Mouse (Mus musculus) heart, embryonic 14.5 days (tissue): ENCODE results near the gene Prdx2. TPM values are rescaled to one million over a fixed set of nuclear protein-coding genes. Genes with fewer than 3 reads are reported as not detected.

ENCODE experiments used
- ATAC-seq: fragments of 200-750 bp; cut with Nextera tagmentation; 2 replicates; pipeline ENCODE4 v1.8.0; 2017; ENCODE audit warnings: low read depth, moderate TSS enrichment; ENCODE audit not compliant: insufficient number of reproducible peaks, insufficient read depth, low FRiP score
- H3K27ac ChIP-seq, 2 experiments: fragments of 200-500 bp in 1 of 2; fragments of 300-500 bp in 1 of 2; sonication (generic) in 1 of 2; replicated peaks in 1 of 2; 2 replicates each; pipeline ENCODE4 v1.5.1; 2012 to 2014; ENCODE audit warnings: low read depth in 2 of 2, low read length in 2 of 2, control low read depth in 1 of 2, mild to moderate bottlenecking in 1 of 2, mixed read lengths in 1 of 2; ENCODE audit not compliant: control insufficient read depth in 1 of 2, insufficient read depth in 1 of 2
- H3K27me3 ChIP-seq: fragments of 300-500 bp; sonication (generic); 2 replicates; pipeline ENCODE4 v1.6.1; 2014; ENCODE audit warnings: mild to moderate bottlenecking, low read length, control low read depth; ENCODE audit not compliant: control insufficient read depth, insufficient read depth
- H3K36me3 ChIP-seq: fragments of 300-500 bp; sonication (generic); 2 replicates; pipeline ENCODE4 v1.6.1; 2014; ENCODE audit warnings: mild to moderate bottlenecking, control low read depth, low read length, mixed read lengths; ENCODE audit not compliant: control insufficient read depth, insufficient read depth
- H3K4me1 ChIP-seq, 2 experiments: fragments of 200-500 bp in 1 of 2; fragments of 300-500 bp in 1 of 2; sonication (generic) in 1 of 2; 2 replicates each; pipeline ENCODE4 v1.6.1; 2012 to 2014; ENCODE audit warnings: low read length in 2 of 2, control low read depth in 1 of 2, mixed read lengths in 1 of 2; ENCODE audit not compliant: control insufficient read depth in 2 of 2, insufficient read depth in 2 of 2
- H3K4me2 ChIP-seq: fragments of 300-500 bp; sonication (generic); 2 replicates; pipeline ENCODE4 v1.6.1; 2014; ENCODE audit warnings: mild to moderate bottlenecking, low read length
- H3K4me3 ChIP-seq, 2 experiments: fragments of 200-500 bp in 1 of 2; fragments of 300-500 bp in 1 of 2; sonication (generic) in 1 of 2; 2 replicates each; pipeline ENCODE4 v1.5.1; 2012 to 2014; ENCODE audit warnings: low read length in 2 of 2, mild to moderate bottlenecking in 2 of 2, control low read depth in 1 of 2, low read depth in 1 of 2, moderate library complexity in 1 of 2; ENCODE audit not compliant: control insufficient read depth in 1 of 2, insufficient read depth in 1 of 2
- H3K9ac ChIP-seq: fragments of 300-500 bp; sonication (generic); 2 replicates; pipeline ENCODE4 v1.6.1; 2014; ENCODE audit warnings: mild to moderate bottlenecking, low read length
- H3K9me3 ChIP-seq: fragments of 300-500 bp; sonication (generic); 2 replicates; pipeline ENCODE4 v1.6.1; 2016; ENCODE audit warnings: low read length, control low read depth; ENCODE audit not compliant: control insufficient read depth
- WGBS: fragments of 180-500 bp; shearing (Covaris S2); extraction: QIAGEN DNeasy Blood & Tissue Kit; methylation state at CpG from one replicate; pipeline ENCODE4 v1.1.7; 2014; 5-methylcytosine and 5-hydroxymethylcytosine counted together
- polyA plus RNA-seq: library from polyadenylated mRNA; unstranded; fragments of >200 nt; fragmentation: Nextera tagmentation; extraction: Ambion mirVana; gene quantifications from 2 replicates; pipeline ENCODE4 v1.2.1, GENCODE M21; 2014

The Prdx2 gene
- 792 and 804 TPM in 2 replicates for polyA plus RNA-seq

GRCm38 (mm10) chr8:84969241-84970134, at the start of gene Prdx2, which contains the start of the genes Gm49661 and Rnaseh2a:
Gene Prdx2, plus strand, starts transcription at chr8:84969587.
Gene Gm49661, minus strand, starts transcription at chr8:84969433.
Gene Rnaseh2a, minus strand, starts transcription at chr8:84969767.
- no peaks in the 10 kb centered on the region for H3K9me3 ChIP-seq
- peaks cover 40% of the 10 kb centered on the region for H3K36me3 ChIP-seq
- peak within 1 kb of the TSS; percentile 82 for H3K4me2 ChIP-seq
- peak within 1 kb of the TSS; percentile 57 to 70 for H3K4me3 ChIP-seq
- no peaks in the 10 kb centered on the region for H3K27me3 ChIP-seq
- WGBS = under 1% methylated on average over 56 of the region's 56 CpGs
- peak within 1 kb of the TSS; percentile 82 to 90 for H3K27ac ChIP-seq
- peak within 1 kb of the TSS; percentile 83 for H3K9ac ChIP-seq
- H3K4me1 ChIP-seq = peaks cover 19 to 36% of the 10 kb centered on the region in 2 experiments
- ATAC-seq = peak; percentile 62

DNA sequence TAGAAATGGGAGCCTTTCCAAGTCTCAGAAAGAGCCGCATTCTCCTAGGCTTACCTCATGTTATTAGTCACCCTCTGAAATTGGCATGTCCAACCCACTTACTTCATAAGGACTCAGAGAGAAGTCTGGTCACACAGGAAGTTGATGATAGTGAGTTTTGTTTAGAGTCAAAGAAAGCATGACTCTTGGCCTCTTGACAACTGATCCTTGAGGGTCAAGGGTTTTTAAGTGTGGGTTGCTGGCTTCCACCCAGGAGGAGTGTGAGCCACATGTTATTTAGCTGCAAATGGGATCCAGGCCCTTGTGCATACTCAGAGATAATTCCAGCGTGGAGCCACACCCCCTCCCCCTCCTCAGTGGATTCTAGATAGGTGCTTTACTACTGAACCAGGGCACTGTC, 47.8 kb upstream of the Prdx2 start:
- peaks cover 33% of the 10 kb centered on the region for H3K27me3 ChIP-seq
- peak; percentile 40 for ATAC-seq
- WGBS = 22% methylated on average over 2 of the region's 2 CpGs

GRCm38 (mm10) chr8:84925557-84925956, 43.8 kb upstream of the Prdx2 start:
- H3K9me3 ChIP-seq = no peaks in the 10 kb centered on the region
- 58% methylated on average over 7 of the region's 7 CpGs for WGBS
- H3K4me2 ChIP-seq = no peak overlapping the region
- H3K4me1 ChIP-seq = peaks cover 0 to 10% of the 10 kb centered on the region in 2 experiments; a peak in 2 of 4 replicates
- no peak overlapping the region for H3K27ac ChIP-seq
- H3K36me3 ChIP-seq = no peaks in the 10 kb centered on the region
- no peak overlapping the region for H3K9ac ChIP-seq
- H3K4me3 ChIP-seq = no peak overlapping the region
- ATAC-seq = no peak
- H3K27me3 ChIP-seq = peaks cover 26% of the 10 kb centered on the region

More for the DNA sequence above, 47.8 kb upstream of the Prdx2 start:
- Histone ChIP-seq H3K9ac (no peak overlapping the region), H3K4me2 (no peak overlapping the region), H3K4me1 (peaks cover 0 to 3% of the 10 kb centered on the region in 2 experiments; a peak in 1 of 4 replicates), H3K4me3 (no peak overlapping the region), H3K27ac (no peak overlapping the region), H3K36me3 (no peaks in the 10 kb centered on the region), H3K9me3 (no peaks in the 10 kb centered on the region)

GRCm38 (mm10) chr8:84927513-84927912, 41.9 kb upstream of the Prdx2 start:
- H3K4me3 ChIP-seq = no peak overlapping the region
- ATAC-seq = no peak
- no peak overlapping the region for H3K4me2 ChIP-seq
- no peaks in the 10 kb centered on the region for H3K9me3 ChIP-seq
- peaks cover 0 to 6% of the 10 kb centered on the region in 2 experiments; a peak in 1 of 4 replicates for H3K4me1 ChIP-seq
- no peaks in the 10 kb centered on the region for H3K36me3 ChIP-seq
- peaks cover 45% of the 10 kb centered on the region for H3K27me3 ChIP-seq
- no peak overlapping the region for H3K27ac ChIP-seq
- H3K9ac ChIP-seq = no peak overlapping the region
- 83% methylated on average over 1 of the region's 1 CpGs for WGBS

DNA sequence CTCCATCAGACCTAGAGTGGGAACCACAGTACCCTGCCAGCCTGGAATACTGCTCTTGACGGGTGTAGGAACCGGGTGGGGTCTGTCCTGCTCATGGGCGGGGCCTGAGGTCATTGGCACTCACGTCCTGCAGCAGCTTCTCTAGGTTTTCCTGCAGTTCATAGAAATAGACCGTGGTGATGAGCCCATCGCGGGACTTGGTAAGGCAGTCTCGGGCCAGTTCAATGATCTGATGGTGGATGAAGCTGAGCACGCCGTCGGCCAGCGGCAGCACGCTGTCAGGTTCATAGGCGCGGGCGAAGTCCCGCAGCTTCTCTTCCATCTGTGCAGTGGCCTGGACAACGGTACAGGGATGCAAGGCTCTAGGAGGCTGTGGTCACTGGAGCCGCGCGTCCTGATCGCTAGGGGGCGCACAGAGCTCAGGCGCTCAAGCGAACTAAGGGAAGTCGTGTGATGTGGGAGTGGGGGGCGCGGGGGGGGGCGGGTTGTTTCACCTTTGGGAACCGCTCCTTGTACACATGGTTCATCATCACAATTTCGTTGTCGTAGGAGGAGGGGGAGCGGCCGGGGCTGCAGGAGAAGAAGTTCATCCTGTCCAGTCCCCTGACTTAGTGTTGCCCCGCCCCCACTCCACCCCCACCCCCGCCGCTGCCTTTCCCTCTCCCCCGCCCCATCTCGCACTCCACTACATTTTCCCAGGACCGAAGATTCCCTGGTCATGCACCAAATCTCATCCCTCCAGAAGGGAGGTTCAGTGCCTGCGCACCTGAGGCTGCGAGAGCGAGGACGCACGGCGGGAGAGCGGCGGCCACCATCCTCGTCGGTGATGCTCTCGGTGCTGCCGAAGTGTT, 40.7 kb upstream of the Prdx2 start:
- Histone ChIP-seq H3K4me1 (peaks cover 0 to 6% of the 10 kb centered on the region in 2 experiments; a peak in 1 of 4 replicates), H3K9me3 (no peaks in the 10 kb centered on the region), H3K27ac (no peak overlapping the region), H3K4me2 (peak overlapping the region; percentile 62), H3K4me3 (peak overlapping the region; percentile 18 to 27; a peak in 3 of 4 replicates), H3K9ac (no peak overlapping the region), H3K36me3 (no peaks in the 10 kb centered on the region), H3K27me3 (peaks cover 48% of the 10 kb centered on the region)
- WGBS = 2% methylated on average over 52 of the region's 52 CpGs
- ATAC-seq = no peak

GRCm38 (mm10) chr8:84930582-84930981, 38.8 kb upstream of the Prdx2 start:
- no peak overlapping the region for H3K4me2 ChIP-seq
- H3K27me3 ChIP-seq = peaks cover 61% of the 10 kb centered on the region
- H3K9me3 ChIP-seq = no peaks in the 10 kb centered on the region
- 75% methylated on average over 13 of the region's 13 CpGs for WGBS
- H3K27ac ChIP-seq = no peak overlapping the region
- no peak for ATAC-seq
- peaks cover 2 to 9% of the 10 kb centered on the region in 2 experiments; a peak in 2 of 4 replicates for H3K4me1 ChIP-seq
- H3K9ac ChIP-seq = no peak overlapping the region
- H3K36me3 ChIP-seq = no peaks in the 10 kb centered on the region
- no peak overlapping the region for H3K4me3 ChIP-seq
